Mouse (Mus musculus): Measurements from ENCODE around the gene Fbxo36.

Gene Fbxo36

GRCm38 (mm10) chr1:84889330-84890004, 49.8 kb downstream of the Fbxo36 start:
- DNase-seq (ENCODE audit: low read depth, low spot score), result no peak

DNA sequence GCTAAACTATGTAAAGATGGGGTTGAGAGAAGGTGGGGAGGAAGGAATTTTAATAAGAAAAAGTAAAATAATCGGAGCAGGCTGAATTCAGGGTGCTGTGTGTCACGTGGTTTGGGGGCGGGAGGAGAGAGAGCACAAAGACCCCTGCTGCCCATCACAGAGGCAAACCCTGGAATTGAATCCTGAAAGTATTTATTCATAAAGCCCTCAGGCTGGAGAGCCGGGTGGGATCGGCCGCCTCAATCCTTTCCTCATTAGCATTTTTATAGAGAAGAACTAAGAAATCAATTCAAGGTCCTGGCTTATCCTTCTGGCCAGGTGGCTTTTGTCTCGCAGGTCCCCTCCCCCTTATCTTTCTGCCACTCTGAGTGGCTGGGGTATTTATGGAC, 50.4 kb downstream of the Fbxo36 start:
- DNase-seq (ENCODE audit: low read depth, low spot score), result no peak

GRCm38 (mm10) chr1:84890503-84890902, 50.9 kb downstream of the Fbxo36 start:
- DNase-seq (ENCODE audit: low read depth, low spot score), result no peak

- DNase-seq (ENCODE audit: low read depth, low spot score), result no peak
Measured at GRCm38 (mm10) chr1:84891746-84892145, 52.1 kb downstream of the Fbxo36 start.

- DNase-seq (ENCODE audit: low read depth, low spot score), result no peak
Measured at GRCm38 (mm10) chr1:84897364-84897763, 57.7 kb downstream of the Fbxo36 start.

DNA sequence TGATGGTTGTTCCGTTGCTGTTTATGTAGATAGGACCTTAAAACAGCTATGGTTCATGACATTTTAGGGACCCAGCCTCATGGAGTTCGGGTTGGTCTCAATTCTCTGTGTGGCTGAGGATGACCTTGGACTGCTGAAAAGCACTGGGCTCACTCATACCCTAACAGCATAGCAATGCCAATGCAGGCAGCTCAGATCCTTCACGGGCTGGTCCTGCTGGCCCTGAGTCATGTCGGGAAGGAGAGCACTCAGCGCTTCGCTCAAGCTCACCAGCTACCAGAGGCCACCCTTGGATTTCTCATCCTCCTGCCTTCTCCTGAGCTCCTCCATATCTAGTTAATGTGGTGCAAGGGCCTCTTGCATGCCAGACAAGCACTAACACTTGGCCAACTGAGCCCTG, 59.5 kb downstream of the Fbxo36 start:
- DNase-seq (ENCODE audit: low read depth, low spot score), result no peak

- no peak for DNase-seq (ENCODE audit: low read depth, low spot score)
Measured at GRCm38 (mm10) chr1:84904467-84904866, 64.8 kb downstream of the Fbxo36 start.

GRCm38 (mm10) chr1:84910177-84910804, 70.7 kb downstream of the Fbxo36 start:
- peak; percentile 8 for DNase-seq (ENCODE audit: low read depth, low spot score)

DNA sequence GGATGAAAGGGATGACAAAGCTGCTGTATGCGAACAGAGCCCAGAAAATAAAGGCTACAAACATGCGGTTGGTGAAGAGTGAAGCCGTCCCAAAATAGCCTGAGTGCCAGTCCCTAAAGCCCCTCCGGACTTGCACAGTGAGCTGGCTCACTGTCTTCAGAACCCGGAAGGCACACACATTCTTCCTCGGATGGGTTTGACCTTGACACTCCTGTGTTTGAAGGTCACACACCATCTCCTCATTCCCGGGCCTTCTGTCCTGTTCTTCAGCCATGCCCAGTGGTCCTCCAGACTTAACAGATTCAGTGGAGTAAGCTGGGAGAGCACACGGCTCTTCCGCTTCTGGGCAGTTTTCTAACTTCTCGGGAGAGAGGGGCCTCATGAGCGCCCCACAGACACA, 72.9 kb downstream of the Fbxo36 start:
- DNase-seq (ENCODE audit: low read depth, low spot score), result no peak

DNA sequence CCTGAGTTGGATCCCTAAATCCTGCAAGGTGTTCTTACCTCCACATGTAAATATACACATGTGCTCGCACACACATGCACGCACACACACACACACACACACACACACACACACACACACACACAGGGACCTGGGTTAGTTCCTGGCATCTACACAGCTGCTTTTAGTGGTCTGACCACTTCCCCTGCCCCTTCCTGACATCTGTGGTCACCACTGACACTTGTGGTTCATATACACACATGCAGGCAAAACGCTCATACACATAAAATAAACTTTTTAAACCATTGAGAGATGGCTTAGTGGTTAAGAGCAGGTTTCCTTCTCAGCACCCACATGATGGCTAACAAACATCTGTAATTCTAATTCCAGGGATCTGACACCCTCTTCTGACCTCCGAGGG, 75.4 kb downstream of the Fbxo36 start:
- no peak for DNase-seq (ENCODE audit: low read depth, low spot score)

GRCm38 (mm10) chr1:84918865-84919264, 79.2 kb downstream of the Fbxo36 start:
- no peak for DNase-seq (ENCODE audit: low read depth, low spot score)

DNA sequence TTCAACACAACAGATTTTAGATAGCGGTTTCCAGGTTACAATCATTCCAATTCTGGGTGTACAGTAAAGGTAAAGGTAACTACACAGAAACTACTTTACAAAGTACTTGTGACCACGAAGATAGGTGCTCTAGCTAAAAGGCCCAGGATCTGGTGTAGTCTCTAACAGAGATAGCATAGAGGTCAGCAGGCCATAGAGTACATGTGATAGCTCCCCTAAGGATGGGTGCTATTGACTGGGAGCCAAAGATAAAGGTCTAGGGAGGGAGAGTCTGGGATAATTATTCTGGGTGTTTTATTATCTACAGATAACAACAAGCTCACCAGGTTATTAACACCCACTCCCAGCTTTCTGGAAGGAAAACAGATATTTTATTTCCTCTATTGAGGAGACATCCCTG, 83.8 kb downstream of the Fbxo36 start:
- DNase-seq (ENCODE audit: low read depth, low spot score), result no peak

DNA sequence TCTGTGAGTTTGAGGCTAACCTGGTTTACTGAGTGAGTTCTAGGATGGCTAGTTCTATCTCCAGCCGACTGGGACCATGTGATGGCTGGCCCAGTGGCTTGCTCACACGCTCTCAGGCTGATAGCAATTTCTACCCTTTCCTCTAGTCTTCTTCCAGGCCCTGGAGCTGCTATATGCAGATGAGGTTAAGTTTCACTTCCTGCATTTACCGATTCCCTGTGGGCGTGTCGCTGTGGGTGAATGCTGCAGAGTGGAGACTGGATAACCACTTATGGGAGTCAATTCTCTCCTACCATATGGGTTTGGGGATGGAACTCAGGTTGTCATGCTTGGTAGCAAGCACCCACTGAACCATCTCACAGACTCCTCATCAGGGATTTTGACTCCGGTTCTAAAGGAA, 84.5 kb downstream of the Fbxo36 start:
- peak; percentile 3 for DNase-seq (ENCODE audit: low read depth, low spot score)

GRCm38 (mm10) chr1:84925599-84925998, 86.0 kb downstream of the Fbxo36 start:
- no peak for DNase-seq (ENCODE audit: low read depth, low spot score)

- peak; percentile 92 for DNase-seq (ENCODE audit: low read depth, low spot score)
Measured at GRCm38 (mm10) chr1:84933472-84934150, 94.0 kb downstream of the Fbxo36 start.

DNA sequence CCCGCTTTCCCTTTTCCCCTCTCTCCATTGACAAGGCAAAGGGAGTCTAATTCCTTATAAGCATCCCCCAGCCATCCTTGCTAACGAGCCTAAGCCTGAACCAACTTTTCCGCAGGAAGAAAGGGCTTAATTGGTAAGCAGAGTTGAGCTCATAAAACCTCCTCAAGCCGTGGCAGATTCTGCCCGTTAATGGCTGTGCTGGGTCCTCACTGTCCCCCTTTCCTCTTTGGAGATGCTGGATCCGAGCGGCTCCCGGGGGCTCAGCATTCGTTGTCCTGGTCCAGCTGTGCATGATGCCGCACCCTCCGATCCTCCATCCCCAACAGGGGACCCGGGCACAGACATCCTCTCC, 94.5 kb downstream of the Fbxo36 start:
- peak; percentile 40 for DNase-seq (ENCODE audit: low read depth, low spot score)

GRCm38 (mm10) chr1:84934503-84935333, 95.1 kb downstream of the Fbxo36 start, which contains the start of gene Slc16a14:
TSS of gene Slc16a14 (minus strand) at chr1:84935134.
- peak; percentile 90 for DNase-seq (ENCODE audit: low read depth, low spot score)

- DNase-seq (ENCODE audit: low read depth, low spot score), result peak; percentile 96
Measured at GRCm38 (mm10) chr1:84935668-84936067, 96.0 kb downstream of the Fbxo36 start.

DNA sequence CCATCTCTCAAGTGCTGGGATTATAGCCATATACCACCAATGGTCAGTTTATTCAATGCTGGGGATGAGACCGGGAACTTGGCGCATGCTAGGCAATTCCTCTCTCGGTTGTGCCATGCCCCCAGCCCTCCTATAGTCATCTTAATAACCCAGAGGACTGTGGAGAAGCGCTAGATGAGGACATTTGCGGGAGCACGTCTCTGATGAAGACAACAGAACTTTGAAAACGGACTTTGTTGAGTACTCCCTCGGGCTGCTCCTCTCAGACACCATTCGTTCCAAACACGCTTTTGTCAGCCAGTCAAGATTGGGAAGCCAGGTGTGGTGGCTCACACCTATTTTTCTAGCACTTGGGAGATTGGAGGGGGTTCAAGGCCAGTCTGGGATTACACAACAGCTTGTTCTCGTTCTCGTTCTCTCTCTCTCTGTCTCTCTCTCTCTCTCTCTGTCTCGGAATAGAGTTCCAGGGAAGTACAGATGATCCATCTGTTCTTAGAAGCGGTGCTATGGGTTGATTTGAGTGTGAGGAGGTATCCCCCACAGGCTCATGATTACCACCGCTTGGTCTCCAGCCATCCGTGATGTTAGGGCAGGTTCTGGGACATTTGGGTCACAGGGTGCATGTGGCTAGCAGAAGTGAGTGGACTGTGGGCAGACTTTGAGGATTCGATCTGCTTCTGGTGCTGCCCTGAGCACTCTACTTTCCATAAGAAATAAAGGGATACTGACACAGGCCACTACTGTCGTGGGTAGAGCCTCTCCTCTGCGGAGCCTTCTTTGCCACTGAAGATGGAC, 97.3 kb downstream of the Fbxo36 start:
- peak; percentile 37 for DNase-seq (ENCODE audit: low read depth, low spot score)

GRCm38 (mm10) chr1:84939466-84939865, 99.8 kb downstream of the Fbxo36 start:
- DNase-seq (ENCODE audit: low read depth, low spot score), result no peak

- DNase-seq (ENCODE audit: low read depth, low spot score), result no peak
Measured at GRCm38 (mm10) chr1:84940322-84940721, 100.7 kb downstream of the Fbxo36 start.
